Mouse (Mus musculus): ENCODE results near the gene Rps6ka2.
"Not testable (repeated sequence)": the region's sequence is repeated elsewhere in the genome, so short reads cannot be mapped to it uniquely, and the experiment has no call there.

Gene Rps6ka2

DNA sequence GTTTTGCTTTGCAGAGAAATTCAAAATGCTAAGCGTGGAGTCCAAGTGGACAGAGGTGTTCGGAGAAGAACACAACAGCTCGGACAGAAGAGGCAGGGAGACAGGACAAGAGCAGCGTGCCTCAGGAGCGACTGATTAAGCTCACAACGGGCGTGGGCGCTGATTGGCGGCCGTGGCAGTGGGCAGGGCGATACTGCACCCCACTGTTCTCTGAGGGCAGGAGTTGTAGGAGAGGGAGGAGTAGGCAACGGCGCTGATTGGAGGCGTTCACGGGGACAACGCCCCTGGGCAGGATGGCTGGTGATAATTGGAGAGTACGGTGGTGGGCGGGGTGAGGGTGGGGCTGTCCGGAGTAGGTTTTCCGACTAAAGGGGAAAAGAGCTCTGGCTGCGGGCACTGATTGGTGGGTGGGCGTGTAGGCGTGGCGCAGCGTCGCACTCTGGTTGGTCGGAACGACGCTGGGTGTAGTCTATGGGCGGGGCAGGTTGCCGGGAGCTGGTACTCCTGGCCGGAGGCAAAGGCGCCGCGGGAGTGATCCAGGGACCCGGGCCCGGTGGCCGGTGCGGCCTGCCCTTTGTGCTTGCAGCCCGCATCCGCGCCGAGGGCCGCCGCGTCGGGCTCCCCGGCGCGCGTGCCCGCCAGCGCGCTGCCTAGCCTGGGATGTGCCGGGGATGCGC lies at the start of gene Rps6ka2:
Gene Rps6ka2 (plus strand): TSS at position 489 of the 677 bp plus-strand sequence.
- peak; percentile 99 for DNase-seq (ENCODE audit: low read depth)

DNA sequence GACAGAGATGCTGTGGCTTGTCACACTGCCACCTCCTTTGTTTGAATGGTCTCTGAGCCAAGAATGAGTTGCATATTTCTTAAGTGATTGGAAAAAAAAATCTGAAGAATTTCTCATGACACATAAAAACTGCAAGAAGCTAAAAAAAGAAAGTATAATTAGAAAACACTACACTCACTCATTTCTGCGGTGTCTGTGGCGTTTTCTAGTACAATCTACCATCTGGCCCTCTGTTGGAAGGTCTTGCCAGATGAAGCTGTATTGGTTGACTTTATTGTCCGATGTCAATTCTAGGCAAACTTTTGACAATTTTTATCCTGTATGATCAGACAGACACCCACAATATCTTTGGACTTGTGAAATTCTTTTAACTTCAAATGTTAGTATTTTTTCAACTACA lies 49.1 kb upstream of the Rps6ka2 start:
- DNase-seq (ENCODE audit: low read depth): not testable (repeated sequence)

DNA sequence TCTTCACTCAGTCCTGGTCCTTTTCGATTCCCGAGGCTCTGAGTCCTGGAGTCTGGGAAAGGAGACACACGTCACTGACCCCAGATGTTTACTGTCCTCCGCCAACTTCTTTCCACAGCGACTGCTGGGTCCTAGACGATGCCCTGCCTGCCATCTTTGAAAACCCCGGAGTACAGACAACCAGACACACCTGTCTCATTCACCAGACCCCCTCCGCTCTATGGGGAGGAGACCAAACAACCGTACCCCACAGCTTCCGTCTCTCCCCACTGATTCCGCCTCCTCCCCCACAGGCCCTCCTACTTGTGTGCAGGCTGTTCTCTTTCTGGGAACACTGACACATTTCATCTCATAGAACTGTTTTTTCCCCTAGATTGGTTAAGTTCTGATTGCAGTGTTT lies 47.4 kb upstream of the Rps6ka2 start:
- not testable (repeated sequence) for DNase-seq (ENCODE audit: low read depth)

DNA sequence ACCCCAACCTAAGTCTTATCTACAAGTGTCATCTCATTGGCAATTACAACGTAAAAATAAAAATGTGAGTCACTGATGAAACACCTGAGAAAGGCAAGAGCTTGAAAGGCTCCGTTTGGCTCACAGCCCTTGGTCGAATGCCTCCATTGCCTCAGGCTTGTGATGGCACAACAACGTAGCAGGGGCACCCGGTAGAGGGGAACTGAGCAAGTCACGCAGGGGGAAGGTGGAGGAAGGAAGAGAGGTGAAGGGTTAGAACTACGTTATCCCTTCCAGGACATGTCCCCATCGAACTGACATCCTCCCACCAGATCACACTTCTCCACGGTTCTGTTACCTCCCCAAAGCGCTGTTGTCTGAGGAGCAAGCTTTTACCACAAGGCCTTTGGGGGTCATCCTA lies 43.4 kb upstream of the Rps6ka2 start:
- DNase-seq (ENCODE audit: low read depth): not testable (repeated sequence)

DNA sequence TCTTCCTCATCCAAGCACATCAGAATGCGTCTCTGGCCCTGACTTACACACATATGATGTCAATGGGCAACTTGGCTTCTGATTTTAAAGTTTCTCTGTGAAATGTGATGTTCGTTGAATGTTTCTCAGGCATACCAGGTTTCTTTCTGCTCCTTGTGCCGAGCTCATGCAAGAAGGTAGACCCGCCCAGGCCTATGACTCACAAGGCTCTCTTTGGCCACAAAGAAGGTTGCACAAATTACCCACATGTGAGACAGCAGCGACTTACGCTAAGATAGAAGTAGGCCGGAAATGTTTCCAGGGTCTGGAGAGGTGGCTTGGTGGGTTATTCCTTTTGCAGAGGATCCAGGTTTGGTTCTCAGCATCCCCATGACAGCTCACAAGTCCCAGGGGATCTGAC lies 35.9 kb upstream of the Rps6ka2 start:
- DNase-seq (ENCODE audit: low read depth): not testable (repeated sequence)

DNA sequence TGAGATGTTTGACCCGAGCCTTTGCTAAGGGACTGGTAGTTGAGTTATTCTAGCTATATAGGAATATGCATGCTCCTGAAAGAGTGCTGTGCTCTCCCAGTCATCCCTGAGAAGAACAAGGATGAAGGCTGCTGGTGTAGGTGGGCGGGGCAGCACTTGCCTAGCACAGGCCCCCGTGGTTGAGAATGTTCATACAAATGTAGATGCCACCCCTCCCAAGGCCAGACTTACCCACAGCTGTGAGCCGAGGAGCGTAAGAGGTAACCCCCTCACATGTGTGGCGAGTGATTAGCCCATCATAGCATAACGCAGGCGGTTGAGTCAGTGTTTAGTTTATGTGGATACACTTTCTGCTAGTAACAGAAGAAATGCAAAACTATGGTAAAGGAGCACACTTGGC lies 34.6 kb upstream of the Rps6ka2 start:
- not testable (repeated sequence) for DNase-seq (ENCODE audit: low read depth)

DNA sequence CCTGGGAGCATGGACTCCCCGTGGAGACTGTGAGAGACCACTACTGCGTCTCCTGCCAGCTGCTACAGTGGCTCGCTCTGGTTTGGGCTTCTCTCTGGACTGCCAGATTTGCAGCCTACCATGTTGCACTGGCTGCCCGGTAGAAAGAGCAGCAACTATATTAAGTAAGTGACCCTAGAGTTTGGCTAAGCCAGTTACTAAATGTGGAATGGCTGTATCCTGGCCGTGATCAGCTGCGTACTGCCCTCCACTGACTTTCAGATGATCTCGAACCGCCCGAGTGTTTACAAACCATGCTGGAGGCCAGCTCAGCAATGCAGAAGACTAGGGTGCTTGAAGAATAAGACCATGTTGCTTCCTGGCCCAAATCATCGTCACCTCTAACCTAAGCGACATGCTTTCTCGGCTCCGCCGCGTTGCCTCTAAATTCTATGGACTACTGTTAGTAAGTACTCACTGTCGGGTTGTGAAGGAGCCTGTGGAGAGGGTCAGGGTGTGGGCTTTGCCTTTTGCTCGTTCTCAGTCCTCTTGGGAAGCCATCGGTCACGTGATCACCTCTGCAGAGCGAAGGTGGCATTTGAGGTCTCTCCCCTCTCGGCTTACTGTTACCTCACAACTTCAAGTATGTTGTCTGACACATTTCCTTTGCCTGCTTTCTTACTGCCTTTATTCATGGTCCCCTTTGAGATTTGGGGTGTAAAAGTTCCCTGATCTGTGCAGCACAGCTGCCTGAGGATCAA lies 31.6 kb upstream of the Rps6ka2 start:
- no peak for DNase-seq (ENCODE audit: low read depth)

DNA sequence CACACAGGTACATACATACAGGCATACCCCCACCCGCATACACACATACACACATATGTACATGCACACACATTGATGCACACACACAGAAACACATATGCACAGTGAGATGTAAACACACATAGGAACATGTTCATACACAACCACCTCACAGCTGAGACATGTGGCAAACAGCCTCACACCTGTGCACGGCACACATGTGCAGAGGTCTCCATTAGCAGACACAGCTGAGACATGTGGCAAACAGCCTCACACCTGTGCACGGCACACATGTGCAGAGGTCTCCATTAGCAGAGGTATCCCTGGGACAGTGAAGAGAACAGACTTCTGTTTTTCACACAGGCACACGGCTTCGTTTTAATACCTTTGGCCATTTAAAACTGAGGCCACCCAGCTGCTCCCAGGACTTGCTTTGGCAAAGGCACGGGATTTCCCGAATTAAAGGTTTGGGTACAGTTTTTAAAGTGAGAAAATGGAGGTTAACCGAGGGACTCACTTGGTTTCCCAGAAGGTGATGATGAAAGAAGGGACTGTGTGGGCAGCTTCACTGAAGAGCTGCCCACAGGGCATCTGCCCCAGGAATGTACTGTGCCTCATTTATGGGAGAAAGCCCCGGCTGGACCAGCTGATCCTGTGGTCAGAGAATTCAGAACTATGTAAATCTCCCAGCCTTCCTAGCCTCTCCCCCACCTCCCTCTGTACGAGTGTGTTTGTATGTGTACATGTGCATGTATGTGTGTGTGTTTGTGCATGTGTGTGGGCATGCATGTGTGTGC lies 29.3 kb upstream of the Rps6ka2 start:
- peak; percentile 16 for DNase-seq (ENCODE audit: low read depth)

DNA sequence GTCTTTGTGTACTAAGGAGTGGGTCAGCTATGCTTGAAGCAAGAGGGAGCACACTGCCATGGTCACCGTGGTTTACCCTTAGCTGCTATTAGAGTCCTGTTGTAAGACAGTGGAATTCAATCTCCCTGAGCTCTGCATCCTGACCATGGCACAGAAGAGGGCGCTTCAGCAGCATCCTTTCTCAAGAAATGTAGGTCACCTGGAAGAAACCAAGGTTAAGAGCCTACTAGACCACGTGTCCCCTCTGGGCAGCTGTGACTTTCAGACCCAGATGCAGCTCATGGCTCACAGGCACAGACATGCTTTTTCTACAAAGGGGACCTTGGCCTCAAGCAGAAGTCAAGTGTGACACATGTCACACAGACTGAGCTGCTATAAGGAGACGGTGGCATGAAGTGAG lies 27.5 kb upstream of the Rps6ka2 start:
- DNase-seq (ENCODE audit: low read depth): no peak

DNA sequence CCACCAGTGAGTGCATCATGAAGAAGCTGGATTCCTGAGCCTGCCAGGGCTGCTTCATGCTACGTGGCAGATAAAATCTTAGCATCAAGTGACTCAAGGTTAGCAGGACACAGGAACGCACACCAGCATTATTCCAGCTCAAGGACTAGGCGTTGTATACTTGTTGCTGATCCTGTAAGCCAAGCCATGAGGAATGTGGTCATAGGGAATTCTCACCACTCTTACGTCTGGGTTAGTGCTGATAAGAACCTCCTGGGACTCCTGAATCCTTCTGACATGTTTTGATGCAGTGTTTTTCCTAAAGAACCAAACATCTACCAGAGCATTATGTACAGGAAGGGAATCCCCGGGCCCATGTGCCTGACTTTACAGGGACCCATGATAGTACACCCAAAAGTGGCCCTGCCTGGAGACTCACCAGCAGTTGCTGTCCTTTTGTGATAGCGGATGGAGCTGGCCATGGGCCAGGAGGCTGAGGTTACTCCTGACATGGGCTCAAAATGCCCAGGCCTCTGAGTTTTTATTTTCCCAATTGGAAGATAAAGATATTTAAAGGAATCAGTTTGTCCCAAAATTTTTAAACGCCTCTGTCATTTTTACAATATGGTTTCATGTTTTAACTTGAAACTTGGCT lies 25.9 kb upstream of the Rps6ka2 start:
- DNase-seq (ENCODE audit: low read depth): no peak

DNA sequence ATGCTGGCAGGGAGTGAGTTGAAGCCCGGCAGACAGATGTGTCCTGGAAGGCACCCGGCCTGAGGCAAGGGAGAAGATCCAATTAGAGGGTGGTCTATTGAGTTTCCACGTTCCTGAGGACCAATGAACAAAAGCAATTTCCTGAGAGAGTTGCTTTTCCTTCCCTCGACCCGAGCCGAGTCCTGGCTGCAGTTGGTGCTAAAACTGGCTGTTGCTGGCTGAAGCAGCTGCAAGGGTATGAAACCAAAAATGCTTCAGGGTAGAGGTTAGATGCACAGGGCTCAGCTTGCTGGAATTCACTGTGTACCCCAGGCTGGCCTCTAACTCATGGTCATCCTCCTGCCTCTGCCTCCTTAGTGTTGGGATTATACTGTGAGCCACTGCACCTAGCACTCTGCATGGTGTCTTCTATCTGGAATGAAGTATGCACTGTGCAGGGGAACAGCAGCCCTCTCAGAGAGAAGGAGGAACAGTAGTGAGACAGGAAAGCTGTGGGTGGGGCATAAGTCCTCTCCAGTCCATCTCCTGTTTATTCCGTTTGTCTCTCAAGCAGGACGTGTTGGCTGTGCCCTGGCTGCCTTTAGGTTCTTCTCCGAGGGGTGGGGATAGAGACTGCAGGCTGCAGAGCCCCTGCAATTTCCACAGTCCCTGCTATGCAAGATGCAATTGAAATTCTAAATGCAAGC lies 24.4 kb upstream of the Rps6ka2 start:
- DNase-seq (ENCODE audit: low read depth): no peak

DNA sequence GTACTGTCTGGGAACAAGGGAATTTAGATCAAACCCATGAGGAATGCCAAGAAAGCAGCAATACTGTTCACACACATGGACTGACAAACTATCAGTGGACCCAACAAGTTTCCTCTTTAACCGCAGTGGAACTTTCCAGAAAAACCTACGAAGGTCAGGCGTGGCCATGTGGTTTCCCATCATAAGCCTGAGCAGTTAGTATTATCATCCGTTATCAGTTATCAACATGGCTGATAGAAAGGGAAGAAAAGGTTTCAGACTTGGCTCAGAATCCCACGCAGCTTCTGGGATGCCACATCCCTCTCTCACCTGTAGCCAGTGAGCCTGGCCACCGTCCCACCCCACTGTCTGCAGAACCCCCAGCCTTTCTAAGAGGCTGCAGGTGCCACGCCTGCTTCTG lies 23.4 kb upstream of the Rps6ka2 start:
- no peak for DNase-seq (ENCODE audit: low read depth)

DNA sequence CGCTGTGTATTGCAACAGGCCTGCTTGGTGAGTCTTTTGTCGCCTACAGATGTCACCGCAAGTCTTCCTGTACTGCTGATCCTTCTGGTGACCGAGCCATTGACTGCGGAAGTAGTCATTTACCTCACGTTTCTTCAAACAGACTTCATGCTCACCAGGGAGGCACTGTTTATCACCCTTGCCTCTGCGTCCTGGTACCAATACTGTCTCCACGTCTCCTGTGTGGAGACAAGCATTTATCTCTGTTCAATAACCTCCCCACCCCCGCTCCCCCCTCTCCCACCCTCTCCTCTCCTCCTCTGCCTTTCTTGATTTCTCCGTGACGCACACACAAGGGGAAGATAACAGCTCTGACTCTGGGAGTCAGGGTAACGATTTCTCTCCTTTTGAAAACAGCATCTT lies 22.0 kb upstream of the Rps6ka2 start:
- no peak for DNase-seq (ENCODE audit: low read depth)

DNA sequence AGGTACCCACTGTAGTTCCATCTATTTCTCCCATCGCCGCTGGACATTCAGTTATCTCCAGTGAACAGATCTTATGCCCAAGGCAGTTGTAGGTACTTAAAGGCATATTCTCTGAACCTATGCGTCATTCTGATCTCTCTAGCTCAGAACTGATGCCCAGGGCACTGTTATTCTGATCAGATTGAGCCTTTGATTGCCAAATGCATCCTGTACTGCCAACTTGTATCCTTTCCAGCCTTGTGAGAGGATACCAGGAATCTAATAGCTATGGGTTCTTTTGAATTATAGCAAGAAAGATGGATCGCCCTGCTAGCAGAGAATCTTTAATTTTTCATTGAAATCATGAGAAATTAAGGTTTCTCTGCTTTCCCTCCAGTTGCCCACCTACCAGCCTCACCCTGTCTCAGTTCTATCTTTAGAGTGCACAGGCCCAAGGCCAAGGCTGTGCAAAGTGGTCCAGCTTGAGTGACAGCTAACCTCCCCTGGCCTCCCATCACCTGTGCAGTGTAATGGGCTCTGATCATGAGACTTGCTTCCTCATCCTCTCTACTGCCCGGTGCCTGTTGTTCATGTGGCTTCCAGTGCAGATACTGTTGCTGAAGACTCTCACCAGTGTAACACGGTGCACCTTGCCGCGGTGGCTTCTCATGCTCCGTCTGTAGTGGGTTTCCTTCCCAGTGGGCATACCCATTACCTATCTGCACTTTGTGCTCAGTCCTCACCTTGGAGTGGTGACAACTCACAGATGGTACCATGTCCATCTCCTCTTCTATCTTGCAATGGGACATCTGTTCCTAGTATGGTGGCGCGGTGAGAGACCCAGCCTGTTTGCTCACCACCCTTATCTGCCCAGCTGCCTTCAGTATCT lies 20.4 kb upstream of the Rps6ka2 start:
- DNase-seq (ENCODE audit: low read depth): no peak

DNA sequence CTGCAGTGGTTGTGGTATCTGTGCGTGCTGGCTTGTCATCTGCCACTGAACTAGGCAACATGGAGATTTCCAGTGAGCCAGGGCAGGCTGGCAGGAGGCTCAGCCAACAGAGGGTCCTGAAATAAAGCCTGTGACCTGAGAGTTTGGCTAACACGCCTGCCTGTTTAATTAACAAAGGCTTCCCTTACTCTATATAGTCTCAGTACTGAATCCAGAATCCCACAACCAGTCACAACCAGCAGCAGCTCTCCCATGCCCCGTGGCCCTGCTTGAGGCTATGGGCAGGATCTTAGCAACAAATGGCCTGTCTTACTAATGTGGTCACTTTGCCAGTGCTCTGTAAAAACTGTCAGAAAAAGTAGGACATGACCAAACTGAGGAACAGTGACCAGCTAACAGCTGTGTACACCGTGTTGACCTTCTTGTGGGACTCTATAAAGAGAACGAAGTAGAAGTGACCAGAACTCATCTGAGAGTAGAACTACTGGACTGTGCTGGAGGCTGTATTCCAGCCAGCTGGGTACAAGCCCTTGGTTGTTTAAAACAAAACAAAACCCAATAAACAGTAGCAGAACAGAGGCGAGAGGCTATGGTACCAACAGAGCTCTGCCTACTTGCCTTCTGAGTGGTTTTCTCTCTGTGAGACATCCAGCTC lies 18.3 kb upstream of the Rps6ka2 start:
- DNase-seq (ENCODE audit: low read depth): no peak

DNA sequence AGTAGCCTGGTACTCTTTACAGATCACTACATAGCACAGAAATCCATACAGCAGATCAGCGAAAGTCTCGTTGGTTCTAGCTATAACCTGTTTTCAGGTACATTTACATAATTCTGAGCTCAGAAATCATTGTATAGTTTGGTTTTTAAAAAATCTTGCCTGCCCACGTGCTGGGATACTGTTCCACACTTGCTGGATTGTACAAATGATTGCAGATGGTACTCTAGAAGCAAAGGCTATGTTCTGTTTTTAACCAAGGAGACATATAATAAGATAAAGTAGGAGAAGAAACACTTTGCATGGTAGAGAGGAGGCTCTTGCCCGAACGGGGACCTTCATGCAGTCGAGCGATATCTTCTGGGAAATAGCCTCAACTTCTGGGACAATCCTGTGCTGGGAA lies 17.3 kb upstream of the Rps6ka2 start:
- DNase-seq (ENCODE audit: low read depth): no peak

DNA sequence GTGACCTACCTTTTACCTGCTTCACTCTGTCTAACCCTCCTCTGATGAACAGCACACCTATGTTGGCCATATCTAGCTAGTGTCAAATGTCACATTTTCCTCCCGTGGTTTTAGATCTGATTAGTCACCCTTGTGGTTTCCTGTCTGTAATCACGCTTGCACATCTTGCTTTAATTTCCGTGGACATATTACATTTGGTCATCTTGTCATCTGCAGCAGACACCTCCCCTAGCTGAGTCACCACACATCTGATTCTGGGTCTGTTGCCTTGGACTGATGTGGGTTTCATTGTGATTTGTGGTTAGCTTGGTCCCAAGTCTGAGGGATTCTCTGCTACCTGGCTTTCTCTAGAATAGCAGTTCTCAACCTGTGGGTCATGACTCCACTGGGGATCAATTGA lies 6.0 kb upstream of the Rps6ka2 start:
- DNase-seq (ENCODE audit: low read depth): peak; percentile 30

DNA sequence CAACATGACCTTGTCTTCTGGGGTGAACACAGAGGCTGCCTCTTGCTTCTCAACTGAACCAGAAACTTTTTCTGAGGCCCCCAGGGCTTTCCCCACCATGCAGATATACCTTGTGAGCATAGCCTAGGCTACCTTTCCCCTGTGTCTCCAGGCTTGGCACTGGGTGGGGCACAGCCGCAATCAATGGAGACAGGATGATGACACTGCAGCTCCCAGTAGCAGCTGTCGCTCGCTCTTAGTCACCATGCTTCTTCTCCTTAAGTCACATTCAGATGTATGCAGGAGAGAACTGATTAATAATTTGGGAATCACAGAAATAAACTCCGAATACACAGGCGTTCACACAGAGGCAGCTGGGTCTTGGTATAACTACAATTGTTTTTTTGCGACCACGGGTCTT lies 4.4 kb upstream of the Rps6ka2 start:
- no peak for DNase-seq (ENCODE audit: low read depth)

DNA sequence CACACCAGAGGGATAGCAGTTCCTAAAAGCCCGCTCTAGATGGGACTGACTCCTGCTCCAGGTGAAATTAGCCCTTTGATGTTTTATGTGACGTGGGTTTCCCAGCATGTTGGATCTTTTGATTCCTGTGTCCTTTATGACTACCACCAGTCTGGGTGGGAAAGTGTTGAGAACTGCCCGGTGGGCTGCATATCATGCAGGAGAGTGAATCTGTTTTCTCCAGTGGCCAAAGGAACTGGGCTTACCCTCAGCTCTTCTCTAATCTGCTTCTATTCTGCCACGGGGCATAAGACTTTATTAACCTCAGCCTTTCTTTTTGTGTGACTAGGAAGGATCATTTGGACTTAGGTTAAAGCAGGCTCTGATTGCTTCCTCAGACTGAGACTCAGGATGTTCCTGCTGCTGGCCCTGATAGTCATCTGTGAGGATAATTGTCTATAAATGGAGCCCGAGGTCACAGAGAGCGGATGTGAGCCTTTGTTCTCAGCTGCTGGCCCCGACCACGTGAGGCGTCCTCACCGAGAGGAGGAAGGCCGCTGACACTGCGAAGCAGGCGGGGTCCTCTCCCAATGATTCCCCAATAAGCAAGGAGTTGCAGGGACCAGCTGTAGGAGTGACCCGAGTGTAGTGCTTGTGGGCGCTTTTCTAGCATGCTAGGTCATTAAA lies 821 bp upstream of the Rps6ka2 start:
- no peak for DNase-seq (ENCODE audit: low read depth)

All from NIH3T3 (cell line).